Mouse (Mus musculus): ENCODE results near the gene Nfe2. TPM values are rescaled to one million over a fixed set of nuclear protein-coding genes. Genes with fewer than 3 reads are reported as not detected.

Gene Nfe2
- total and polyA plus RNA-seq, 3 experiments: 0.14 TPM; not detected in 2

GRCm38 (mm10) chr15:103239685-103240159, 18.5 kb downstream of the Nfe2 start, which contains the start of gene Cbx5:
Cbx5 (minus strand) TSS chr15:103239816.
- Histone ChIP-seq H3K9ac (ENCODE audit: insufficient read depth, low read depth) (peak within 1 kb of the TSS; percentile 96), H3K79me2 (replicated peaks; ENCODE audit: control insufficient read depth, extremely low read depth, insufficient read depth, poor library complexity, severe bottlenecking) (peaks cover 74% of the 10 kb centered on the region), H3K4me2 (ENCODE audit: insufficient read depth, low read depth, poor library complexity, severe bottlenecking) (peak within 1 kb of the TSS; percentile 99), H3K4me1 (ENCODE audit: control insufficient read depth in 1 of 2, insufficient read depth in 2 of 2) (peaks cover 0 to 29% of the 10 kb centered on the region in 2 experiments; a peak in 3 of 4 replicates), H3K36me3 (replicated peaks in 1 of 2; ENCODE audit: control insufficient read depth in 1 of 2, insufficient read depth in 1 of 2, low read length in 1 of 2) (peaks cover 29 to 46% of the 10 kb centered on the region in 2 experiments), H3K27me3 (replicated peaks) (no peaks in the 10 kb centered on the region), H3K4me3 (replicated peaks in 1 of 3; ENCODE audit: low read depth in 2 of 3, low read length in 2 of 3, poor library complexity in 1 of 3) (peak within 1 kb of the TSS; percentile 59 to 77 (median 74)), H3K27ac (ENCODE audit: insufficient read depth, low read depth) (peak within 1 kb of the TSS; percentile 86), H3K9me3 (replicated peaks; ENCODE audit: low read length) (no peaks in the 10 kb centered on the region)
- peak; percentile 99 for DNase-seq (ENCODE audit: extremely low read depth)
- dilution Hi-C loops (cut with MboI; ENCODE audit: extremely low pct_ligation_motif_present, extremely low pct_unique_long_range_greater_than_20kb, low sequenced_read_pairs) (no loop called here), in situ Hi-C loops (cut with MboI; ENCODE audit: low pct_ligation_motif_present, low pct_unique_long_range_greater_than_20kb, low sequenced_read_pairs) (no loop called here)
- TF ChIP-seq RAD21 (IDR thresholded peaks at IDR 0.05; ENCODE audit: low read depth, low read length): no peak
- no peak; the same call in 1 of the 2 replicates for TF ChIP-seq IRF4 (IDR thresholded peaks at IDR 0.05; ENCODE audit: low read depth, low read length)
- TF ChIP-seq CTCF (conservative IDR thresholded peaks at IDR 0.05 in 1 of 2, IDR thresholded peaks at IDR 0.05 in 1 of 2; ENCODE audit: low read depth in 2 of 2, low read length in 2 of 2): no peak
- no peak for TF ChIP-seq SMC3 (IDR thresholded peaks at IDR 0.05; ENCODE audit: low read depth, low read length)
- TF ChIP-seq E2F4 (IDR thresholded peaks at IDR 0.05; ENCODE audit: insufficient replicate concordance, low read depth, low read length): peak; percentile 90; the same call in 1 of the 2 replicates
- TF ChIP-seq ELF1 (IDR thresholded peaks at IDR 0.05; ENCODE audit: low read depth, low read length): peak; percentile 61; the same call in 1 of the 2 replicates
- TF ChIP-seq EP300 (IDR thresholded peaks at IDR 0.05; ENCODE audit: low read length): no peak
- TF ChIP-seq MEF2A (IDR thresholded peaks at IDR 0.05; ENCODE audit: borderline replicate concordance, low read depth, low read length): no peak; the same call in 1 of the 2 replicates
- no peak for TF ChIP-seq CHD1 (IDR thresholded peaks at IDR 0.05; ENCODE audit: low read depth, low read length)
- TF ChIP-seq MXI1 (IDR thresholded peaks at IDR 0.05; ENCODE audit: low read depth, low read length): peak; percentile 94
- TF ChIP-seq POLR2AphosphoS2 (IDR thresholded peaks at IDR 0.05; ENCODE audit: low read depth, low read length): no peak
- TF ChIP-seq JUN (IDR thresholded peaks at IDR 0.05; ENCODE audit: insufficient read depth, low read depth, low read length): no peak
- TF ChIP-seq KAT2A (IDR thresholded peaks at IDR 0.05; ENCODE audit: insufficient replicate concordance, low read length): 0 out of 2 replicates have a peak, but pooled peaks have one; percentile 65
- TF ChIP-seq BHLHE40 (IDR thresholded peaks at IDR 0.05; ENCODE audit: low read depth, low read length): peak; percentile 67
- no peak for TF ChIP-seq UBTF (IDR thresholded peaks at IDR 0.05; ENCODE audit: low read depth, low read length)
- no peak for TF ChIP-seq HCFC1 (IDR thresholded peaks at IDR 0.05; ENCODE audit: low read depth, low read length)
- TF ChIP-seq CHD2 (IDR thresholded peaks at IDR 0.05; ENCODE audit: low read length): no peak
- TF ChIP-seq MAFK (IDR thresholded peaks at IDR 0.05; ENCODE audit: insufficient replicate concordance, low read length): no peak
- no peak for TF ChIP-seq JUND (conservative IDR thresholded peaks at IDR 0.05; ENCODE audit: low read depth, low read length)
- TF ChIP-seq ZMIZ1 (IDR thresholded peaks at IDR 0.05; ENCODE audit: low read depth, low read length): peak; percentile 11; the same call in 1 of the 2 replicates
- no peak for TF ChIP-seq MAZ (IDR thresholded peaks at IDR 0.05; ENCODE audit: low read depth, low read length)
- TF ChIP-seq PAX5 (IDR thresholded peaks at IDR 0.05; ENCODE audit: low read length): no peak
- no peak for TF ChIP-seq GABPA (IDR thresholded peaks at IDR 0.05; ENCODE audit: insufficient replicate concordance, low read depth, low read length)
- no peak for TF ChIP-seq ZNF384 (IDR thresholded peaks at IDR 0.05; ENCODE audit: low read depth, low read length)
- peak; percentile 84 for TF ChIP-seq POLR2A (IDR thresholded peaks at IDR 0.05; ENCODE audit: low read depth, low read length)
- TF ChIP-seq NELFE (IDR thresholded peaks at IDR 0.05; ENCODE audit: low read depth, low read length): peak; percentile 95
- TF ChIP-seq USF2 (conservative IDR thresholded peaks at IDR 0.05; ENCODE audit: low read depth, low read length): no peak
- TF ChIP-seq USF1 (IDR thresholded peaks at IDR 0.05; ENCODE audit: low read depth, low read length): no peak
- TF ChIP-seq MYC (IDR thresholded peaks at IDR 0.05; ENCODE audit: low read depth, low read length): peak; percentile 92
- peak; percentile 93 for TF ChIP-seq NRF1 (IDR thresholded peaks at IDR 0.05; ENCODE audit: low read depth, low read length)
- TF ChIP-seq MAX (IDR thresholded peaks at IDR 0.05; ENCODE audit: low read length): peak; percentile 95
- peak; percentile 76; the same call in 1 of the 2 replicates for TF ChIP-seq TCF12 (IDR thresholded peaks at IDR 0.05; ENCODE audit: low read depth, low read length)
- TF ChIP-seq TBP (conservative IDR thresholded peaks at IDR 0.05; ENCODE audit: low read depth, low read length): no peak

Data from CH12.LX (cell line).